Mouse (Mus musculus) stomach, postnatal 0 days (tissue): ENCODE measurements around the gene Edrf1.

Experiments used
- CTCF ChIP-seq: IDR thresholded peaks from 2 replicates; pipeline ENCODE4 v1.5.1; 2016; ENCODE audit warnings: antibody characterized with exemption, low read depth, mild to moderate bottlenecking, moderate library complexity
- EP300 ChIP-seq: optimal IDR thresholded peaks from 2 replicates; pipeline ENCODE3; 2016; ENCODE audit warnings: antibody characterized with exemption

DNA sequence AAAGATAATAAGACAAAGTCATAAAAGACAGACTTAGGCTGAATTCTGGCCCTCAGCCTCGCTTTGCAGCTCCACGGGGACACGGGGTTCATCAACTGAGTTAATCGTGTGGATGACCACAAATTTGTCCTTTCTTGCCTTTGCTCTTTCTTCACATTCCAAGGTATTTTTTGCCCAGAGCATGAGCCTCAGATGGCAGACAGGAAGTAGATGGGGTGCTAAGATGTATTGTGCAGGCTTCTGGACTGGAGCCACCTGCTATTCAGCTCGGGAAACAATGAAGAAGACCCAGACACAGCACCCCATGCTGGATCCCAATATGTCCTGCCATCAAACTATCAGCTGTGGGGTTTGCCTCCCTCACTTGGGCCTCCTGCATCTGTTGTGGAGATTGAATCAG lies 30.0 kb upstream of the Edrf1 start:
- TF ChIP-seq CTCF, result no peak
- TF ChIP-seq EP300, result no peak
